Mouse (Mus musculus): ENCODE results near the gene Adprhl1. TPM values are rescaled to one million over a fixed set of nuclear protein-coding genes. Genes with fewer than 3 reads are reported as not detected.

Adprhl1 gene
- polyA plus RNA-seq, 1 experiment from 2014 or later = 0.28 TPM

GRCm38 (mm10) chr8:13267566-13267965 lies 13.6 kb upstream of the Adprhl1 start:
- Histone ChIP-seq H3K4me3 (no peak overlapping the region), H3K4me2 (replicated peaks) (no peak overlapping the region), H3K9me3 (no peaks in the 10 kb centered on the region), H3K27me3 (no peaks in the 10 kb centered on the region), H3K27ac (replicated peaks) (no peak overlapping the region), H3K4me1 (no peaks in the 10 kb centered on the region), H3K9ac (replicated peaks) (no peak overlapping the region), H3K36me3 (peaks cover 51% of the 10 kb centered on the region)
- ATAC-seq (ENCODE audit: low FRiP score, low read depth) = no peak
- 96% methylated on average over 2 of the region's 2 CpGs for WGBS

GRCm38 (mm10) chr8:13263376-13263775 lies 9.4 kb upstream of the Adprhl1 start:
- H3K4me1 ChIP-seq = no peaks in the 10 kb centered on the region
- no peak overlapping the region for H3K9ac ChIP-seq (replicated peaks)
- H3K4me2 ChIP-seq (replicated peaks) = no peak overlapping the region
- H3K27ac ChIP-seq (replicated peaks) = no peak overlapping the region
- H3K9me3 ChIP-seq = no peaks in the 10 kb centered on the region
- no peak overlapping the region for H3K4me3 ChIP-seq
- 67% methylated on average over 3 of the region's 3 CpGs for WGBS
- no peaks in the 10 kb centered on the region for H3K27me3 ChIP-seq
- ATAC-seq (ENCODE audit: low FRiP score, low read depth) = no peak
- H3K36me3 ChIP-seq = peaks cover 32% of the 10 kb centered on the region

GRCm38 (mm10) chr8:13253413-13253812 lies 549 bp downstream of the Adprhl1 start:
- WGBS = 86% methylated on average over 5 of the region's 5 CpGs
- Histone ChIP-seq H3K4me1 (no peaks in the 10 kb centered on the region), H3K4me2 (replicated peaks) (no peak overlapping the region), H3K27ac (replicated peaks) (no peak overlapping the region), H3K9ac (replicated peaks) (no peak overlapping the region), H3K27me3 (no peaks in the 10 kb centered on the region), H3K9me3 (no peaks in the 10 kb centered on the region), H3K36me3 (peaks cover 32% of the 10 kb centered on the region), H3K4me3 (no peak overlapping the region)
- ATAC-seq (ENCODE audit: low FRiP score, low read depth) = no peak

GRCm38 (mm10) chr8:13252837-13253236 lies 1.1 kb downstream of the Adprhl1 start:
- Histone ChIP-seq H3K9me3 (no peaks in the 10 kb centered on the region), H3K27ac (replicated peaks) (no peak overlapping the region), H3K4me1 (no peaks in the 10 kb centered on the region), H3K9ac (replicated peaks) (no peak overlapping the region), H3K4me2 (replicated peaks) (no peak overlapping the region), H3K4me3 (no peak overlapping the region), H3K27me3 (no peaks in the 10 kb centered on the region), H3K36me3 (peaks cover 27% of the 10 kb centered on the region)
- WGBS = 93% methylated on average over 13 of the region's 13 CpGs
- ATAC-seq (ENCODE audit: low FRiP score, low read depth) = no peak

GRCm38 (mm10) chr8:13244343-13244880 lies 9.6 kb downstream of the Adprhl1 start:
- Histone ChIP-seq H3K4me1 (no peaks in the 10 kb centered on the region), H3K4me3 (no peak overlapping the region), H3K27ac (replicated peaks) (no peak overlapping the region), H3K27me3 (no peaks in the 10 kb centered on the region), H3K9ac (replicated peaks) (no peak overlapping the region), H3K4me2 (replicated peaks) (no peak overlapping the region), H3K9me3 (no peaks in the 10 kb centered on the region), H3K36me3 (no peaks in the 10 kb centered on the region)
- whole genome bisulfite sequencing = 91% methylated on average over 11 of the region's 11 CpGs
- no peak for ATAC-seq (ENCODE audit: low FRiP score, low read depth)

- ATAC-seq (ENCODE audit: low FRiP score, low read depth) = no peak
- 79% methylated on average over 10 of the region's 10 CpGs for WGBS
- Histone ChIP-seq H3K4me3 (no peak overlapping the region), H3K27ac (replicated peaks) (no peak overlapping the region), H3K9me3 (no peaks in the 10 kb centered on the region), H3K36me3 (no peaks in the 10 kb centered on the region), H3K4me1 (no peaks in the 10 kb centered on the region), H3K27me3 (no peaks in the 10 kb centered on the region), H3K4me2 (replicated peaks) (no peak overlapping the region), H3K9ac (replicated peaks) (no peak overlapping the region)
Observed at GRCm38 (mm10) chr8:13242985-13243870, 10.7 kb downstream of the Adprhl1 start.

- H3K4me2 ChIP-seq (replicated peaks) = no peak overlapping the region
Observed at GRCm38 (mm10) chr8:13240691-13241090, 13.3 kb downstream of the Adprhl1 start.

GRCm38 (mm10) chr8:13240055-13240454 lies 13.9 kb downstream of the Adprhl1 start:
- Histone ChIP-seq H3K36me3 (no peaks in the 10 kb centered on the region), H3K4me2 (replicated peaks) (no peak overlapping the region), H3K9ac (replicated peaks) (no peak overlapping the region), H3K27me3 (no peaks in the 10 kb centered on the region), H3K9me3 (no peaks in the 10 kb centered on the region), H3K27ac (replicated peaks) (no peak overlapping the region), H3K4me3 (no peak overlapping the region), H3K4me1 (no peaks in the 10 kb centered on the region)
- WGBS = 90% methylated on average over 9 of the region's 9 CpGs
- ATAC-seq (ENCODE audit: low FRiP score, low read depth) = no peak

More at GRCm38 (mm10) chr8:13240691-13241090, 13.3 kb downstream of the Adprhl1 start:
- Histone ChIP-seq H3K4me1 (no peaks in the 10 kb centered on the region), H3K27me3 (no peaks in the 10 kb centered on the region), H3K36me3 (no peaks in the 10 kb centered on the region), H3K9me3 (no peaks in the 10 kb centered on the region), H3K27ac (replicated peaks) (no peak overlapping the region), H3K4me3 (no peak overlapping the region), H3K9ac (replicated peaks) (no peak overlapping the region)
- WGBS = 76% methylated on average over 7 of the region's 7 CpGs
- no peak for ATAC-seq (ENCODE audit: low FRiP score, low read depth)

- Histone ChIP-seq H3K27me3 (no peaks in the 10 kb centered on the region), H3K4me1 (no peaks in the 10 kb centered on the region), H3K9me3 (no peaks in the 10 kb centered on the region), H3K4me3 (no peak overlapping the region), H3K27ac (replicated peaks) (no peak overlapping the region), H3K36me3 (no peaks in the 10 kb centered on the region), H3K4me2 (replicated peaks) (no peak overlapping the region), H3K9ac (replicated peaks) (no peak overlapping the region)
- no peak for ATAC-seq (ENCODE audit: low FRiP score, low read depth)
- WGBS = 92% methylated on average over 13 of the region's 13 CpGs
Observed at GRCm38 (mm10) chr8:13234803-13235202, 19.2 kb downstream of the Adprhl1 start.

- Histone ChIP-seq H3K36me3 (no peaks in the 10 kb centered on the region), H3K4me2 (replicated peaks) (no peak overlapping the region), H3K4me1 (peaks cover 13% of the 10 kb centered on the region), H3K9ac (replicated peaks) (no peak overlapping the region), H3K27ac (replicated peaks) (no peak overlapping the region), H3K4me3 (no peak overlapping the region), H3K27me3 (no peaks in the 10 kb centered on the region; the same call in 1 of the 2 replicates), H3K9me3 (no peaks in the 10 kb centered on the region)
- no peak for ATAC-seq (ENCODE audit: low FRiP score, low read depth)
- 95% methylated on average over 4 of the region's 4 CpGs for WGBS
Observed at GRCm38 (mm10) chr8:13230471-13230870, 23.5 kb downstream of the Adprhl1 start.

- no peak for ATAC-seq (ENCODE audit: low FRiP score, low read depth)
- Histone ChIP-seq H3K4me3 (no peak overlapping the region), H3K9ac (replicated peaks) (no peak overlapping the region), H3K4me2 (replicated peaks) (no peak overlapping the region), H3K27ac (replicated peaks) (no peak overlapping the region), H3K4me1 (peaks cover 13% of the 10 kb centered on the region), H3K36me3 (no peaks in the 10 kb centered on the region), H3K27me3 (no peaks in the 10 kb centered on the region; the same call in 1 of the 2 replicates), H3K9me3 (no peaks in the 10 kb centered on the region)
- 92% methylated on average over 12 of the region's 12 CpGs for WGBS
Observed at GRCm38 (mm10) chr8:13229802-13230201, 24.2 kb downstream of the Adprhl1 start.

GRCm38 (mm10) chr8:13228923-13229610 lies 24.9 kb downstream of the Adprhl1 start:
- H3K4me2 ChIP-seq (replicated peaks) = no peak overlapping the region
- peaks cover 13% of the 10 kb centered on the region for H3K4me1 ChIP-seq
- no peak overlapping the region for H3K4me3 ChIP-seq
- H3K9me3 ChIP-seq = no peaks in the 10 kb centered on the region
- no peak for ATAC-seq (ENCODE audit: low FRiP score, low read depth)
- no peaks in the 10 kb centered on the region; the same call in 1 of the 2 replicates for H3K27me3 ChIP-seq
- no peak overlapping the region for H3K9ac ChIP-seq (replicated peaks)
- no peak overlapping the region for H3K27ac ChIP-seq (replicated peaks)
- 61% methylated on average over 9 of the region's 9 CpGs for WGBS
- no peaks in the 10 kb centered on the region for H3K36me3 ChIP-seq

All from midbrain, embryonic 12.5 days (tissue).